Mouse (Mus musculus): ENCODE data around the gene Eef1g. TPM values are rescaled to one million over a fixed set of nuclear protein-coding genes. Genes with fewer than 3 reads are reported as not detected.

Gene Eef1g
- polyA plus RNA-seq, 1 experiment = 236 TPM

GRCm38 (mm10) chr19:8927891-8928525, 38.8 kb upstream of the Eef1g start:
- TF ChIP-seq CTCF (conservative IDR thresholded peaks at IDR 0.05; ENCODE audit: insufficient read depth, insufficient read length, low read depth, low read length) = no peak
- TF ChIP-seq POLR2A (IDR thresholded peaks at IDR 0.05; ENCODE audit: low read depth, low read length) = no peak
- no peak overlapping the region for H3K4me3 ChIP-seq (ENCODE audit: insufficient read depth, low read depth, low read length)
- H3K27me3 ChIP-seq (replicated peaks; ENCODE audit: control insufficient read depth, insufficient read depth, low read length) = no peaks in the 10 kb centered on the region
- H3K27ac ChIP-seq (ENCODE audit: insufficient read depth, low read depth, low read length) = no peak overlapping the region
- H3K4me1 ChIP-seq (ENCODE audit: control insufficient read depth, insufficient read depth, low read length) = no peaks in the 10 kb centered on the region
- no peaks in the 10 kb centered on the region; the same call in none of the 2 replicates for H3K36me3 ChIP-seq (ENCODE audit: control insufficient read depth, insufficient read depth, low read length)
- WGBS = 94% methylated on average over 12 of the region's 12 CpGs
- DNase-seq = no peak

- no peak for TF ChIP-seq CTCF (conservative IDR thresholded peaks at IDR 0.05; ENCODE audit: insufficient read depth, insufficient read length, low read depth, low read length)
- no peak for TF ChIP-seq POLR2A (IDR thresholded peaks at IDR 0.05; ENCODE audit: low read depth, low read length)
- H3K27ac ChIP-seq (ENCODE audit: insufficient read depth, low read depth, low read length) = peak overlapping the region; percentile 76
Measured at GRCm38 (mm10) chr19:8928689-8929223, 38.1 kb upstream of the Eef1g start.

GRCm38 (mm10) chr19:8929224-8930088, 37.4 kb upstream of the Eef1g start, which contains the start of the genes Rom1 and Eml3:
TSS of gene Rom1 (minus strand) at chr19:8929356.
TSS of gene Eml3 (plus strand) at chr19:8929552.
- under 1% methylated on average over 74 of the region's 74 CpGs for WGBS
- no peaks in the 10 kb centered on the region for H3K27me3 ChIP-seq (replicated peaks; ENCODE audit: control insufficient read depth, insufficient read depth, low read length)
- peak; percentile 97 for DNase-seq

More at GRCm38 (mm10) chr19:8928689-8929223, 38.1 kb upstream of the Eef1g start:
- peak; percentile 10 for DNase-seq
- no peaks in the 10 kb centered on the region for H3K4me1 ChIP-seq (ENCODE audit: control insufficient read depth, insufficient read depth, low read length)
- no peaks in the 10 kb centered on the region for H3K27me3 ChIP-seq (replicated peaks; ENCODE audit: control insufficient read depth, insufficient read depth, low read length)
- no peaks in the 10 kb centered on the region; the same call in none of the 2 replicates for H3K36me3 ChIP-seq (ENCODE audit: control insufficient read depth, insufficient read depth, low read length)
- H3K4me3 ChIP-seq (ENCODE audit: insufficient read depth, low read depth, low read length) = peak overlapping the region; percentile 64
- WGBS = 24% methylated on average over 16 of the region's 16 CpGs

GRCm38 (mm10) chr19:8930117-8930516, 36.7 kb upstream of the Eef1g start:
- H3K36me3 ChIP-seq (ENCODE audit: control insufficient read depth, insufficient read depth, low read length) = no peaks in the 10 kb centered on the region; the same call in none of the 2 replicates

More at GRCm38 (mm10) chr19:8929224-8930088, 37.4 kb upstream of the Eef1g start, which contains the start of the genes Rom1 and Eml3:
- peak within 1 kb of the TSS; percentile 76 for H3K27ac ChIP-seq (ENCODE audit: insufficient read depth, low read depth, low read length)
- H3K36me3 ChIP-seq (ENCODE audit: control insufficient read depth, insufficient read depth, low read length) = no peaks in the 10 kb centered on the region; the same call in none of the 2 replicates
- H3K4me3 ChIP-seq (ENCODE audit: insufficient read depth, low read depth, low read length) = peak within 1 kb of the TSS; percentile 64
- no peaks in the 10 kb centered on the region for H3K4me1 ChIP-seq (ENCODE audit: control insufficient read depth, insufficient read depth, low read length)
- TF ChIP-seq POLR2A (IDR thresholded peaks at IDR 0.05; ENCODE audit: low read depth, low read length) (no peak), CTCF (conservative IDR thresholded peaks at IDR 0.05; ENCODE audit: insufficient read depth, insufficient read length, low read depth, low read length) (no peak)

GRCm38 (mm10) chr19:8930771-8931170, 36.1 kb upstream of the Eef1g start:
- DNase-seq = no peak
- 84% methylated on average over 7 of the region's 7 CpGs for WGBS
- no peak overlapping the region for H3K27ac ChIP-seq (ENCODE audit: insufficient read depth, low read depth, low read length)
- H3K27me3 ChIP-seq (replicated peaks; ENCODE audit: control insufficient read depth, insufficient read depth, low read length) = no peaks in the 10 kb centered on the region
- no peaks in the 10 kb centered on the region for H3K4me1 ChIP-seq (ENCODE audit: control insufficient read depth, insufficient read depth, low read length)
- no peak overlapping the region for H3K4me3 ChIP-seq (ENCODE audit: insufficient read depth, low read depth, low read length)
- TF ChIP-seq POLR2A (IDR thresholded peaks at IDR 0.05; ENCODE audit: low read depth, low read length) (no peak), CTCF (conservative IDR thresholded peaks at IDR 0.05; ENCODE audit: insufficient read depth, insufficient read length, low read depth, low read length) (no peak)
- H3K36me3 ChIP-seq (ENCODE audit: control insufficient read depth, insufficient read depth, low read length) = no peaks in the 10 kb centered on the region; the same call in none of the 2 replicates

More at GRCm38 (mm10) chr19:8930117-8930516, 36.7 kb upstream of the Eef1g start:
- TF ChIP-seq CTCF (conservative IDR thresholded peaks at IDR 0.05; ENCODE audit: insufficient read depth, insufficient read length, low read depth, low read length) (no peak), POLR2A (IDR thresholded peaks at IDR 0.05; ENCODE audit: low read depth, low read length) (no peak)
- Histone ChIP-seq H3K4me3 (ENCODE audit: insufficient read depth, low read depth, low read length) (peak overlapping the region; percentile 64), H3K27ac (ENCODE audit: insufficient read depth, low read depth, low read length) (no peak overlapping the region), H3K4me1 (ENCODE audit: control insufficient read depth, insufficient read depth, low read length) (no peaks in the 10 kb centered on the region), H3K27me3 (replicated peaks; ENCODE audit: control insufficient read depth, insufficient read depth, low read length) (no peaks in the 10 kb centered on the region)
- DNase-seq = no peak
- WGBS = 6% methylated on average over 11 of the region's 11 CpGs

- TF ChIP-seq POLR2A (IDR thresholded peaks at IDR 0.05; ENCODE audit: low read depth, low read length) (no peak), CTCF (conservative IDR thresholded peaks at IDR 0.05; ENCODE audit: insufficient read depth, insufficient read length, low read depth, low read length) (no peak)
- no peak for DNase-seq
- WGBS = 60% methylated on average over 2 of the region's 2 CpGs
Measured at GRCm38 (mm10) chr19:8936736-8937135, 30.1 kb upstream of the Eef1g start.

More at GRCm38 (mm10) chr19:8936736-8937135, 30.1 kb upstream of the Eef1g start:
- no peaks in the 10 kb centered on the region for H3K27me3 ChIP-seq (replicated peaks; ENCODE audit: control insufficient read depth, insufficient read depth, low read length)
- H3K36me3 ChIP-seq (ENCODE audit: control insufficient read depth, insufficient read depth, low read length) = peaks cover 2% of the 10 kb centered on the region
- no peak overlapping the region for H3K27ac ChIP-seq (ENCODE audit: insufficient read depth, low read depth, low read length)
- no peak overlapping the region for H3K4me3 ChIP-seq (ENCODE audit: insufficient read depth, low read depth, low read length)
- H3K4me1 ChIP-seq (ENCODE audit: control insufficient read depth, insufficient read depth, low read length) = 0 out of 2 replicates have a peak, but pooled peaks cover 2% of the 10 kb centered on the region

All from kidney, adult 2 months (tissue).